ENCODE assay signal across 17 mouse cellular contexts in genomic region chr12:25871816-25872215, GRCm38 (mm10).
DNase-seq lines count a peak whose midpoint lies in the region; ATAC-seq and TF ChIP-seq lines count a peak whose summit lies in the region.
"Had no signal": no experiment of that assay in that cellular context is flagged by ENCODE, and none has a peak within 500 bp of the region (broad histone marks: within the 10 kb centered on the region; RNA-seq: fewer than 3 reads in every experiment).

No protein-coding gene starts in this region.

- no peaks in the 10 kb centered on the region for H3K9me3 ChIP-seq in hindbrain, embryonic 10.5 days
- H3K9me3 ChIP-seq in hindbrain, embryonic 11.5 days (ENCODE audit: control insufficient read depth, low read length) = no peaks in the 10 kb centered on the region
- no peaks in the 10 kb centered on the region for H3K9me3 ChIP-seq in forebrain, embryonic 15.5 days
- H3K9me3 ChIP-seq in hindbrain, postnatal 0 days (ENCODE audit: low read length) = no peaks in the 10 kb centered on the region
- H3K9me3 ChIP-seq in neural tube, embryonic 15.5 days (replicated peaks) = no peaks in the 10 kb centered on the region
- H3K9me3 ChIP-seq in liver, embryonic 11.5 days (ENCODE audit: control insufficient read depth, low read length) = no peaks in the 10 kb centered on the region
- H3K9me3 ChIP-seq: embryonic facial prominence, embryonic 13.5 days; heart, embryonic 13.5 days had no signal

- 81% methylated on average over 4 of the region's 4 CpGs for WGBS in hindbrain, embryonic 10.5 days
- WGBS in hindbrain, embryonic 11.5 days = 88% methylated on average over 4 of the region's 4 CpGs
- WGBS in forebrain, embryonic 15.5 days = 66% methylated on average over 4 of the region's 4 CpGs
- WGBS in hindbrain, postnatal 0 days = 61% methylated on average over 4 of the region's 4 CpGs
- 78% methylated on average over 4 of the region's 4 CpGs for WGBS in neural tube, embryonic 15.5 days
- 85% methylated on average over 4 of the region's 4 CpGs for WGBS in cerebellum, adult 2 months
- whole genome bisulfite sequencing in liver, embryonic 11.5 days = 67% methylated on average over 4 of the region's 4 CpGs

- H3K4me1 ChIP-seq in hindbrain, embryonic 10.5 days (replicated peaks) = peaks cover 13% of the 10 kb centered on the region
- no peaks in the 10 kb centered on the region for H3K4me1 ChIP-seq in hindbrain, embryonic 11.5 days (replicated peaks; ENCODE audit: control insufficient read depth, insufficient read depth, low read length)
- peaks cover 31% of the 10 kb centered on the region for H3K4me1 ChIP-seq in forebrain, embryonic 15.5 days
- peaks cover 6% of the 10 kb centered on the region; the same call in 1 of the 2 replicates for H3K4me1 ChIP-seq in hindbrain, postnatal 0 days (ENCODE audit: insufficient read depth, low read length)
- H3K4me1 ChIP-seq in neural tube, embryonic 15.5 days = peaks cover 16% of the 10 kb centered on the region
- H3K4me1 ChIP-seq in cerebellum, adult 2 months (ENCODE audit: control insufficient read depth, insufficient read depth, low read length) = peaks cover 7% of the 10 kb centered on the region
- no peaks in the 10 kb centered on the region for H3K4me1 ChIP-seq in liver, embryonic 11.5 days (replicated peaks; ENCODE audit: control insufficient read depth, insufficient read depth, low read length)
- H3K4me1 ChIP-seq: heart, embryonic 13.5 days had no signal

- H3K9ac ChIP-seq in hindbrain, embryonic 11.5 days (ENCODE audit: low read depth, low read length) = no peak overlapping the region
- no peak overlapping the region for H3K9ac ChIP-seq in forebrain, embryonic 15.5 days (replicated peaks)
- H3K9ac ChIP-seq in hindbrain, postnatal 0 days (replicated peaks; ENCODE audit: low read length) = no peak overlapping the region
- no peak overlapping the region for H3K9ac ChIP-seq in neural tube, embryonic 15.5 days (replicated peaks)
- H3K9ac ChIP-seq in liver, embryonic 11.5 days (ENCODE audit: low read depth, low read length) = no peak overlapping the region
- H3K9ac ChIP-seq: embryonic facial prominence, embryonic 13.5 days; heart, embryonic 13.5 days had no signal

- no peak overlapping the region for H3K4me3 ChIP-seq in hindbrain, embryonic 10.5 days
- H3K4me3 ChIP-seq in hindbrain, embryonic 11.5 days (ENCODE audit: low read depth, low read length) = no peak overlapping the region
- H3K4me3 ChIP-seq in forebrain, embryonic 15.5 days = no peak overlapping the region
- no peak overlapping the region for H3K4me3 ChIP-seq in hindbrain, postnatal 0 days (ENCODE audit: low read length)
- no peak overlapping the region for H3K4me3 ChIP-seq in neural tube, embryonic 15.5 days (replicated peaks)
- H3K4me3 ChIP-seq in cerebellum, adult 2 months (replicated peaks; ENCODE audit: insufficient read depth, low read depth, low read length) = no peak overlapping the region
- no peak overlapping the region for H3K4me3 ChIP-seq in liver, embryonic 11.5 days (ENCODE audit: low read depth, low read length)
- H3K4me3 ChIP-seq: embryonic facial prominence, embryonic 13.5 days; gastrocnemius, adult 2 months; heart, embryonic 13.5 days had no signal

- no peak for DNase-seq in hindbrain, embryonic 10.5 days (ENCODE audit: low spot score)
- no peak for DNase-seq in hindbrain, embryonic 11.5 days (ENCODE audit: low spot score)
- no peak for DNase-seq in hindbrain, postnatal 0 days (ENCODE audit: low spot score)
- no peak for DNase-seq in cerebellum, adult 2 months
- DNase-seq in liver, embryonic 11.5 days (ENCODE audit: low spot score) = no peak
- DNase-seq: adrenal gland, adult 2 months; gastrocnemius, adult 2 months; heart, postnatal 4 days; kidney, adult 18-20 months; kidney, postnatal 10 days; liver; lung, adult 18-20 months; thymus, postnatal 36 days had no signal

- H3K27me3 ChIP-seq in hindbrain, embryonic 10.5 days (ENCODE audit: insufficient read depth, poor library complexity, severe bottlenecking) = no peaks in the 10 kb centered on the region
- no peaks in the 10 kb centered on the region for H3K27me3 ChIP-seq in hindbrain, embryonic 11.5 days (ENCODE audit: control insufficient read depth, insufficient read depth, low read length)
- H3K27me3 ChIP-seq in forebrain, embryonic 15.5 days = no peaks in the 10 kb centered on the region
- no peaks in the 10 kb centered on the region for H3K27me3 ChIP-seq in hindbrain, postnatal 0 days (ENCODE audit: insufficient read depth, low read length)
- H3K27me3 ChIP-seq in neural tube, embryonic 15.5 days (replicated peaks) = no peaks in the 10 kb centered on the region
- no peaks in the 10 kb centered on the region for H3K27me3 ChIP-seq in cerebellum, adult 2 months (ENCODE audit: control insufficient read depth, insufficient read depth, low read length)
- H3K27me3 ChIP-seq in liver, embryonic 11.5 days (replicated peaks; ENCODE audit: control insufficient read depth, insufficient read depth, low read length) = no peaks in the 10 kb centered on the region
- H3K27me3 ChIP-seq: embryonic facial prominence, embryonic 13.5 days; heart, embryonic 13.5 days had no signal

- H3K36me3 ChIP-seq in hindbrain, embryonic 10.5 days = no peaks in the 10 kb centered on the region
- H3K36me3 ChIP-seq in hindbrain, embryonic 11.5 days (ENCODE audit: control insufficient read depth, insufficient read depth, low read length) = no peaks in the 10 kb centered on the region
- no peaks in the 10 kb centered on the region for H3K36me3 ChIP-seq in forebrain, embryonic 15.5 days
- H3K36me3 ChIP-seq in hindbrain, postnatal 0 days (ENCODE audit: insufficient read depth, low read length) = no peaks in the 10 kb centered on the region
- no peaks in the 10 kb centered on the region for H3K36me3 ChIP-seq in neural tube, embryonic 15.5 days
- no peaks in the 10 kb centered on the region for H3K36me3 ChIP-seq in liver, embryonic 11.5 days (ENCODE audit: control insufficient read depth, insufficient read depth, low read length)
- H3K36me3 ChIP-seq: embryonic facial prominence, embryonic 13.5 days; heart, embryonic 13.5 days had no signal

- H3K27ac ChIP-seq in hindbrain, embryonic 10.5 days = 0 out of 2 replicates have a peak overlapping the region, but pooled peaks have one; percentile 35
- H3K27ac ChIP-seq in hindbrain, embryonic 11.5 days (ENCODE audit: low read depth, low read length) = no peak overlapping the region
- peak overlapping the region; percentile 88 for H3K27ac ChIP-seq in forebrain, embryonic 15.5 days (replicated peaks)
- peak overlapping the region; percentile 28; the same call in 1 of the 2 replicates for H3K27ac ChIP-seq in hindbrain, postnatal 0 days
- H3K27ac ChIP-seq in neural tube, embryonic 15.5 days (replicated peaks) = peak overlapping the region; percentile 65; the same call in 1 of the 2 replicates
- no peak overlapping the region for H3K27ac ChIP-seq in cerebellum, adult 2 months (ENCODE audit: insufficient read depth, low read length)
- no peak overlapping the region for H3K27ac ChIP-seq in liver, embryonic 11.5 days (ENCODE audit: low read depth, low read length)
- H3K27ac ChIP-seq: embryonic facial prominence, embryonic 13.5 days; gastrocnemius, adult 2 months; heart, embryonic 13.5 days had no signal

- no peak for ATAC-seq in hindbrain, embryonic 11.5 days (ENCODE audit: low FRiP score)
- no peak for ATAC-seq in forebrain, embryonic 15.5 days (replicated peaks)
- ATAC-seq in hindbrain, postnatal 0 days = no peak
- no peak for ATAC-seq in neural tube, embryonic 15.5 days (ENCODE audit: low FRiP score)
- ATAC-seq in liver, embryonic 11.5 days (replicated peaks; ENCODE audit: low FRiP score) = no peak

- no peak for TF ChIP-seq CTCF in hindbrain, postnatal 0 days (IDR thresholded peaks at IDR 0.05; ENCODE audit: low read depth)
- TF ChIP-seq CTCF in cerebellum, adult 2 months (IDR thresholded peaks at IDR 0.05; ENCODE audit: borderline replicate concordance, insufficient read depth, low read depth, low read length) = no peak

- no peak overlapping the region for H3K4me2 ChIP-seq in hindbrain, embryonic 11.5 days (replicated peaks; ENCODE audit: low read depth, low read length)
- H3K4me2 ChIP-seq in forebrain, embryonic 15.5 days (replicated peaks) = no peak overlapping the region
- no peak overlapping the region for H3K4me2 ChIP-seq in hindbrain, postnatal 0 days (ENCODE audit: low read depth, low read length)
- H3K4me2 ChIP-seq in neural tube, embryonic 15.5 days = 0 out of 2 replicates have a peak overlapping the region, but pooled peaks have one; percentile 42
- no peak overlapping the region for H3K4me2 ChIP-seq in liver, embryonic 11.5 days
- H3K4me2 ChIP-seq: heart, embryonic 13.5 days had no signal

- TF ChIP-seq POLR2A in cerebellum, adult 2 months (IDR thresholded peaks at IDR 0.05; ENCODE audit: borderline replicate concordance, insufficient read depth, low read length) = no peak

Comparison
In these comparisons a context has a peak if more than half of its experiments do, and no peak if none do; other contexts are left out.
1. H3K27ac ChIP-seq: peak in hindbrain, embryonic 10.5 days (single experiment), forebrain, embryonic 15.5 days (single experiment), hindbrain, postnatal 0 days (single experiment) and neural tube, embryonic 15.5 days (single experiment); none in hindbrain, embryonic 11.5 days (single experiment), cerebellum, adult 2 months (single experiment) and liver, embryonic 11.5 days (single experiment).